Mouse (Mus musculus): ENCODE data around the gene Nfia. TPM values are rescaled to one million over a fixed set of nuclear protein-coding genes. Genes with fewer than 3 reads are reported as not detected.

Nfia gene
- polyA plus RNA-seq, 1 experiment from 2014 or later: 9.9 TPM

GRCm38 (mm10) chr4:98119949-98120531, 347.5 kb downstream of the Nfia start:
- DNase-seq: no peak

GRCm38 (mm10) chr4:98120706-98121340, 348.3 kb downstream of the Nfia start:
- no peaks in the 10 kb centered on the region for H3K27me3 ChIP-seq (ENCODE audit: insufficient read depth, low read length)
- TF ChIP-seq CTCF (IDR thresholded peaks at IDR 0.05; ENCODE audit: low read depth): no peak
- no peak for TF ChIP-seq EP300 (IDR thresholded peaks at IDR 0.05; ENCODE audit: low read depth)
- no peaks in the 10 kb centered on the region for H3K9me3 ChIP-seq (ENCODE audit: low read length)
- ATAC-seq (no peak), DNase-seq (no peak)
- no peaks in the 10 kb centered on the region for H3K4me1 ChIP-seq (ENCODE audit: insufficient read depth)
- H3K4me3 ChIP-seq (ENCODE audit: low read depth, low read length): no peak overlapping the region
- H3K9ac ChIP-seq (replicated peaks): no peak overlapping the region
- no peak overlapping the region for H3K4me2 ChIP-seq (ENCODE audit: low read depth, low read length)
- whole genome bisulfite sequencing (ENCODE audit: insufficient replicate concordance): 79% methylated on average over 6 of the region's 6 CpGs
- no peaks in the 10 kb centered on the region; the same call in 1 of the 2 replicates for H3K36me3 ChIP-seq (replicated peaks; ENCODE audit: insufficient read depth, low read length)
- H3K27ac ChIP-seq (ENCODE audit: low read depth): no peak overlapping the region

More at GRCm38 (mm10) chr4:98119949-98120531, 347.5 kb downstream of the Nfia start:
- Histone ChIP-seq H3K27ac (ENCODE audit: low read depth) (no peak overlapping the region), H3K36me3 (replicated peaks; ENCODE audit: insufficient read depth, low read length) (no peaks in the 10 kb centered on the region; the same call in 1 of the 2 replicates), H3K9ac (replicated peaks) (no peak overlapping the region), H3K27me3 (ENCODE audit: insufficient read depth, low read length) (no peaks in the 10 kb centered on the region), H3K9me3 (ENCODE audit: low read length) (no peaks in the 10 kb centered on the region), H3K4me3 (ENCODE audit: low read depth, low read length) (no peak overlapping the region), H3K4me2 (ENCODE audit: low read depth, low read length) (no peak overlapping the region), H3K4me1 (ENCODE audit: insufficient read depth) (no peaks in the 10 kb centered on the region)
- no peak for ATAC-seq
- 74% methylated on average over 3 of the region's 3 CpGs for WGBS (ENCODE audit: insufficient replicate concordance)
- TF ChIP-seq EP300 (IDR thresholded peaks at IDR 0.05; ENCODE audit: low read depth) (no peak), CTCF (IDR thresholded peaks at IDR 0.05; ENCODE audit: low read depth) (no peak)

- Histone ChIP-seq H3K27ac (ENCODE audit: low read depth) (no peak overlapping the region), H3K4me3 (ENCODE audit: low read depth, low read length) (no peak overlapping the region), H3K36me3 (replicated peaks; ENCODE audit: insufficient read depth, low read length) (no peaks in the 10 kb centered on the region), H3K9me3 (ENCODE audit: low read length) (no peaks in the 10 kb centered on the region), H3K9ac (replicated peaks) (no peak overlapping the region), H3K4me1 (ENCODE audit: insufficient read depth) (no peaks in the 10 kb centered on the region), H3K4me2 (ENCODE audit: low read depth, low read length) (no peak overlapping the region), H3K27me3 (ENCODE audit: insufficient read depth, low read length) (no peaks in the 10 kb centered on the region)
- 67% methylated on average over 11 of the region's 11 CpGs for WGBS (ENCODE audit: insufficient replicate concordance)
- no peak for DNase-seq
- ATAC-seq: no peak
- no peak for TF ChIP-seq CTCF (IDR thresholded peaks at IDR 0.05; ENCODE audit: low read depth)
These were observed 353.6 kb downstream of the Nfia start for GRCm38 (mm10) chr4:98126003-98126677.

GRCm38 (mm10) chr4:98130798-98131197, 358.3 kb downstream of the Nfia start:
- Histone ChIP-seq H3K4me3 (ENCODE audit: low read depth, low read length) (no peak overlapping the region), H3K4me1 (ENCODE audit: insufficient read depth) (no peaks in the 10 kb centered on the region), H3K4me2 (ENCODE audit: low read depth, low read length) (no peak overlapping the region), H3K9me3 (ENCODE audit: low read length) (no peaks in the 10 kb centered on the region), H3K27me3 (ENCODE audit: insufficient read depth, low read length) (no peaks in the 10 kb centered on the region), H3K36me3 (replicated peaks; ENCODE audit: insufficient read depth, low read length) (no peaks in the 10 kb centered on the region), H3K27ac (ENCODE audit: low read depth) (no peak overlapping the region), H3K9ac (replicated peaks) (no peak overlapping the region)
- WGBS (ENCODE audit: insufficient replicate concordance): 60% methylated on average over 2 of the region's 2 CpGs
- no peak for TF ChIP-seq EP300 (IDR thresholded peaks at IDR 0.05; ENCODE audit: low read depth)
- TF ChIP-seq CTCF (IDR thresholded peaks at IDR 0.05; ENCODE audit: low read depth): no peak
- ATAC-seq (no peak), DNase-seq (no peak)

DNA sequence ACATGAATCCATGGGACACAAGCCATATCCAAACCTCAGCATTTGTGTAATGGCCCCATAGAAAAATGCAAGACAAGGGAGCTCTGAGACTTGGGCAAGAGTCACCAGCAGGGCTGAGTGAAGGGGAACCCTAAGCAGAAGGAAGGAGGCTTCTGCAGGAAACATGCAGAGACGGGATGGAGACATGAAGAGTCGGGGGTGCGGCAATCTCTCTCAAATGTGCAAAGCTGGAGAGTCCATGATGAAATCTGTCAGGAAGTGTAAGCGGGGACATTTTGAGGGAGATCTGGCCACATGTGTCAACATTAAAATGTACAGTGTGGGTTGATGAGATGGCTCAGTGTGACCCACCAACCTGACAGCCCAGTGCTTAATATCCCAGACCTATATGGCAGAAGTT, 361.5 kb downstream of the Nfia start:
- Histone ChIP-seq H3K27me3 (ENCODE audit: insufficient read depth, low read length) (no peaks in the 10 kb centered on the region), H3K36me3 (replicated peaks; ENCODE audit: insufficient read depth, low read length) (no peaks in the 10 kb centered on the region), H3K9me3 (ENCODE audit: low read length) (no peaks in the 10 kb centered on the region), H3K27ac (ENCODE audit: low read depth) (no peak overlapping the region), H3K4me1 (ENCODE audit: insufficient read depth) (no peaks in the 10 kb centered on the region), H3K9ac (replicated peaks) (no peak overlapping the region), H3K4me2 (ENCODE audit: low read depth, low read length) (no peak overlapping the region), H3K4me3 (ENCODE audit: low read depth, low read length) (no peak overlapping the region)
- ATAC-seq: no peak
- no peak for TF ChIP-seq CTCF (IDR thresholded peaks at IDR 0.05; ENCODE audit: low read depth)
- TF ChIP-seq EP300 (IDR thresholded peaks at IDR 0.05; ENCODE audit: low read depth): no peak
- DNase-seq: no peak
- 79% methylated on average over 4 of the region's 4 CpGs for WGBS (ENCODE audit: insufficient replicate concordance)

DNA sequence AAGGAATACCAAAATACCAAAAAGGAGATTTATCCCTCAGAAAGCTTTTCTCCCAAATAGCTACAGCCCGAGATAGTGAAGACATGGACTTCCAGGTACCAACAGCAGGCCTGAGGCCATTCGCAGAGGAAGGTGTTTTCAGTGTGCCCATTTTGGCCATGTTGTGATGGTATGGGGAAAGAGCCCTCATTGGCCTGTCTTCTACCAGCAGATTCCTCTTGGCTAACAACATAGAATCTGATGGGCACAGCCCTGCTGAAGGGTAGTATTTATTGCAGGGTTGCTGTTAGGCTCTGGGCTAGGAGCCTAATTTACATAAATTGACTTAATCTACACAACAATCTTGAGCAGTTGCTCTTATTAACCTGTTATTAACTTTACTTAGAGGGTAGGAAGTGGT, 363.5 kb downstream of the Nfia start:
- no peak overlapping the region for H3K4me2 ChIP-seq (ENCODE audit: low read depth, low read length)
- no peak overlapping the region for H3K9ac ChIP-seq (replicated peaks)
- H3K4me3 ChIP-seq (ENCODE audit: low read depth, low read length): no peak overlapping the region
- DNase-seq: no peak
- no peak for ATAC-seq
- no peaks in the 10 kb centered on the region for H3K27me3 ChIP-seq (ENCODE audit: insufficient read depth, low read length)
- H3K27ac ChIP-seq (ENCODE audit: low read depth): no peak overlapping the region
- H3K9me3 ChIP-seq (ENCODE audit: low read length): no peaks in the 10 kb centered on the region
- 92% methylated on average over 2 of the region's 2 CpGs for WGBS (ENCODE audit: insufficient replicate concordance)
- no peaks in the 10 kb centered on the region for H3K36me3 ChIP-seq (replicated peaks; ENCODE audit: insufficient read depth, low read length)
- H3K4me1 ChIP-seq (ENCODE audit: insufficient read depth): no peaks in the 10 kb centered on the region
- no peak for TF ChIP-seq CTCF (IDR thresholded peaks at IDR 0.05; ENCODE audit: low read depth)
- TF ChIP-seq EP300 (IDR thresholded peaks at IDR 0.05; ENCODE audit: low read depth): no peak
